Mouse (Mus musculus): ENCODE measurements around the gene Mgat5. TPM values are rescaled to one million over a fixed set of nuclear protein-coding genes. Genes with fewer than 3 reads are reported as not detected.

The Mgat5 gene
- polyA plus RNA-seq, 1 experiment: under 0.01 TPM

DNA sequence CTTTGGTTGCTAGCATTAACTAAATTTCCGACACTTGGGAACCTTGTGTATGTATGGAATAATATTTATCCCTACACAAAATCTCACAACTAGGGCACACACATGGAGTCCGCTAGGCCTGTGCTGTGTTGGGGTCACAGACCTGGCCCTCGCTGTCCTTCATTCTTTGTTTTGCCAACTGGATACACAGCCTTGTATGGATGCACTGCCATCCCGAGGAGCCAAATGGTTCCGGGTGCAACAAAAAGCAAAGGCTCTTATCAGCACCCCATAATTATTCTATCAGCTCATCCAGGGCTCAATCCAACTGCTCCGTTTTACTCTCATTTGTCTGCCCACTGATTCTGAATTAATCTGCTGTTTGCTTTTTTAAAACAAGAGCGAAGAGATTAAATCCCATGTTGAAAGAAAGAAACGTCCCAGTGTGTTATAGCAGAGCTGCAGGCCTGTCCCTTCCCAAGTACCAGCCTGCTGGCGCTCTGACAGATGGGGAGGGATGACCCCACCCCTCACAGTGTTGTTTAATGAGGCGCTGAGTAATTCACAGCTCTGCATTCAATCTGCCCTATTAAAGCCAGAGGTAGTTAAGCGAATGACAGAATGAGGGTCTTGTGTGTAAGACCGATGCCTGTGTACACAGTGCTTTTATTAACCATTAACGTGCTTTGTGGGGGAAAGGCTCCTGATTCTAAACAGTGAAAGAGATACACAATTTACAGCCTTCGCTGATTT is 326.2 kb downstream of the Mgat5 start:
- H3K9me3 ChIP-seq (ENCODE audit: control insufficient read depth, low read length): no peaks in the 10 kb centered on the region
- no peak overlapping the region for H3K4me3 ChIP-seq (replicated peaks)
- no peak for TF ChIP-seq GATA1 (IDR thresholded peaks at IDR 0.05; ENCODE audit: low read length)
- H3K36me3 ChIP-seq (ENCODE audit: control insufficient read depth): no peaks in the 10 kb centered on the region
- no peaks in the 10 kb centered on the region for H3K27me3 ChIP-seq (ENCODE audit: control insufficient read depth)
- no peaks in the 10 kb centered on the region for H3K4me1 ChIP-seq (ENCODE audit: control insufficient read depth)

DNA sequence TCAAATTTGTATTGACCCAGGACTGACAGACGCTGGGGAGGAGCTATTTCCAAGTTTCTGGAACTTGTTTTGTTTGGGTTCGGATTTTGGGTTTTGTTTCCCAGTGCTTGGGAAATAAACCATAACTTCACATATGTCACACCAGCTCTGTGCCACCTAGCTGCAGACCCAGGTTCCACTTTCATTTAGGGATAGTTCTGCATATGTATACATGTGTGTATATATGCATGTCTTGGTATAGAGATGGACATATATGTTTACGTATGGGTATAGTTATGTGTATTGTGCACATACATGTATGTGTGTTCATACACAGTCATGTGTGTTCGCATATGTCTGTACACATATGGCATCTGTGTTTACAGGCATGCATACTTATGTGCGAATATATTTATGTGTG is 326.9 kb downstream of the Mgat5 start:
- TF ChIP-seq TAL1 (IDR thresholded peaks at IDR 0.05; ENCODE audit: low read length): no peak
- no peak for TF ChIP-seq GATA1 (IDR thresholded peaks at IDR 0.05; ENCODE audit: low read length)
- H3K9me3 ChIP-seq (ENCODE audit: control insufficient read depth, low read length): no peaks in the 10 kb centered on the region
- no peaks in the 10 kb centered on the region for H3K36me3 ChIP-seq (ENCODE audit: control insufficient read depth)
- H3K27me3 ChIP-seq (ENCODE audit: control insufficient read depth): no peaks in the 10 kb centered on the region
- H3K4me3 ChIP-seq (replicated peaks): no peak overlapping the region
- no peaks in the 10 kb centered on the region for H3K4me1 ChIP-seq (ENCODE audit: control insufficient read depth)

DNA sequence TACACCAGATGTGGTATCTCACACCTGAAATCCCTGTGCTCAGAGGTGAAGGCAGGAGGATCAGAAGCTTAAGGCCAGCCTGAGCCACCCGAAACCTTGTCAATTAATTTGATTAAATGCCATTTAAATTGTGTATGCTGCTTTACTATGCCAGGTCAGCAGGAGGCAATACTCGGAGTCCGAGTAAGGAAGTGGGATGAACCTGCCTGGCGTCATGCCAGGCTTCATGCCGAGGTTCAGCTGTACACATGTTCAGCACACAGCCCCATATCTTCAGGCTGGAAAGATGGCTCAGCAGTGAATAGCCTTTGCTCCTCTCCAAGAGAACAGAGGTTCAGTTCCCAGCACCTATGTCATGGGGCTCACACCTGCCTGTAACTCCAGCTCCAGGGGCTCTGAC is 331.6 kb downstream of the Mgat5 start:
- H3K27me3 ChIP-seq (ENCODE audit: control insufficient read depth): no peaks in the 10 kb centered on the region
- TF ChIP-seq GATA1 (IDR thresholded peaks at IDR 0.05; ENCODE audit: low read length) (no peak), TAL1 (IDR thresholded peaks at IDR 0.05; ENCODE audit: low read length) (no peak)
- no peak overlapping the region for H3K4me3 ChIP-seq (replicated peaks)
- no peaks in the 10 kb centered on the region for H3K4me1 ChIP-seq (ENCODE audit: control insufficient read depth)
- no peaks in the 10 kb centered on the region for H3K36me3 ChIP-seq (ENCODE audit: control insufficient read depth)
- H3K9me3 ChIP-seq (ENCODE audit: control insufficient read depth, low read length): no peaks in the 10 kb centered on the region

DNA sequence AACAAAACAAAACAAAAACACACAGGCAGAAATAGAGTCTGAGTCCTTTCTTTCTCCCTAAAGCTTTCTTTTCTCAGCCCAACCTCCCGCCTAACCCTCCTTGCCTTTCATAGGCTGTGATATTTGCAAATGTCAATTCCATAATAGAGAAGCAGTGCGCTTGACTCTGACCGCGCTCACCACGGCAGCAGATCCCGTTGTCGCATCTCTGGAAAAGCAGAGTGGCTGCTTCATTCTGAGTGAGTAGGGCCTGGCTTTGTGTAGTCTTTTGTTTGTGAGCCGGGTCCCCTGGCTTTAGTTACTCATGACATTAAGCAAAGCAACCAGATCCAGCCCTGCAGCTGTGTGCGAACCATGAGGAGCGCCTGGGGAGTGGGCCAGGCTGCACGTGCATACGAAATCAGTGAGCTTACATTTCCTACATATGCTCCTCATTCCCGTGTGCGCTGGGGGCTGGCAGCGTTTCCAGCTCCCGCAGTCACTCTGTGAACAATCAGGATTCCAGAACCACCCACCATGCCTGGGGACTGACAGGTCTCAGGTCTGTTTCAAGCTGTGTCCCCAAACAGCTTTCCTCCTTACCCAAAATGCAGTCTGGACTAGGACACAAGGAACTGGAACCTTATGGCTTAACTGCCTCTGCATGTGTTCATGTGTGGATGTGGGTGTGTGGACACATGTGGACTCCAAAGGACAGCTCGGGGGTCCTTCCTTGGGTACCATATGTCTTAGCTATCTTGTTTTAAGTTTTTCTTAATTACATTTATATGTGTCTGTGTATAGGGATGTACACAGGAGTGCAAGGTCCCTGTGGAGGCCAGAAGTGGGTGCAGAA is 332.6 kb downstream of the Mgat5 start:
- no peak overlapping the region for H3K4me3 ChIP-seq (replicated peaks)
- no peaks in the 10 kb centered on the region for H3K9me3 ChIP-seq (ENCODE audit: control insufficient read depth, low read length)
- H3K4me1 ChIP-seq (ENCODE audit: control insufficient read depth): no peaks in the 10 kb centered on the region
- no peaks in the 10 kb centered on the region for H3K36me3 ChIP-seq (ENCODE audit: control insufficient read depth)
- H3K27me3 ChIP-seq (ENCODE audit: control insufficient read depth): no peaks in the 10 kb centered on the region
- no peak for TF ChIP-seq TAL1 (IDR thresholded peaks at IDR 0.05; ENCODE audit: low read length)
- TF ChIP-seq GATA1 (IDR thresholded peaks at IDR 0.05; ENCODE audit: low read length): no peak

Data from erythroblast, embryonic 14.5 days (primary cell).